Mouse (Mus musculus): Measurements from ENCODE around the gene Sirpa. TPM values are rescaled to one million over a fixed set of nuclear protein-coding genes. Genes with fewer than 3 reads are reported as not detected.
A peak's percentile ranks its signal among the peaks of the same experiment; 100 is the strongest.

Sirpa gene
- total RNA-seq, 2 experiments from 2014 or later = 371 to 377 TPM

DNA sequence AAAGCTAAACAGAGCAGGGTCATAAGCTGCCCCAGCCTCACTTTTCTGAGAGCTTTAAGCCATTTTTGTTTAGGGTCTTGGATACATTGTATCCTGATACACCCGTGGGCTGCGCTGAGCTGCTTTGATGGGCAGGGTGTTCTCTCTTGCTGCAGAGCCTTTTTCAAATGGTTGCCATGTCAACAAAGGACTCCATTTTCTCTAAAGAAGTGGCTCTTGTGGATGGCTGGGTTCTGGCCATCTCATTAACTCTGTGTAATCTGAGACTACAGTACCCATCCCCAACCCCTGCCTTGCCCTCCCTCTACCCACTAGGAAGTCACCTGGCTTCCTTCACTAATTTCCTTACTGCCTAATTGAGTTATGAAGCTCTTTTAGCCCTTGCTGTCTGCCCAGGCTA, 85.0 kb downstream of the Sirpa start:
- DNase-seq (ENCODE audit: low spot score in 2 of 2) = peak in 1 of 2 experiments; percentile 41

DNA sequence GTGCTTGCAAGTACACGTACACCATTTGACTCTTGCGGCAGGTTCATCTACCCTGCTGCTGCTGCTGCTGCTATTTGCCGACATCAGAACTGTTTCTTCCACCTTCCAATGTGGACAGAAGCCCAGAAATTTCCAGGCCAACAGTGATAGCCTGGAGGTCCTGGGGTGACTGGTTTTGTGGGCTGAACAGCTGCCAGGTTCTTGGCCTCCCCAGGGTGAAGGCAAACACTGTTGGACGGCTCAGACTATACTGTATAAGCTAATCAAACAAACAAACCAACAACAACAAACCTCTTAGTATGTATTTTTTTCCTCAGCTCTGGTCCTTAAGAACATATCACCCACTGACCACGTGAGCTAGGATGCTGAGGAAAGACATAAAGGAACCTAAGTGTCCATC, 86.4 kb downstream of the Sirpa start:
- intact Hi-C loops (cut with DNase I) = loop anchor here (5.0 to 10.0 kb wide), 2 partner anchors 123 to 486 kb away; partner anchors contain the start of gene Stk35
- no peak for DNase-seq (ENCODE audit: low spot score in 2 of 2)

More for the DNA sequence above, 85.0 kb downstream of the Sirpa start:
- intact Hi-C loops (cut with DNase I) = loop anchor here (5.0 to 10.0 kb wide), 2 partner anchors 125 to 487 kb away; partner anchors contain the start of gene Stk35

DNA sequence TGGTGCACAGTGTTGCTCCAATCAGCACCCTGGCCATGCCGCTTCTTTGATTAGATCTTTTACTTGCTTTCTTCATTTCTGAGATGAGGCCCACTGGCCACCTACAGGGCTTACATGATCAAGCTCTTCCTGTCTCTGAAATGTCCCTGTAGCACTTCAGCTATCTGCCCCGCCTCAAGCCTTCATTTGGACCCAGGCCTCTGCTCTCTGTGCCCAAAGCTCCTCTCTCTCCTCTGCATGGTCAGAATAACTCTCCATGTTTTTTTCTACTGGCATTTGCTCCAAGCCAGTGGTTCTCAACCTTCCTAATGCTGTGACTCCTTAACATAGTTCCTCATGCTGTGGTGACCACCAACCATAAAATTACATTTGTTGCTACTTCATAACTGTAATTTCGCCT, 87.6 kb downstream of the Sirpa start:
- no peak for DNase-seq (ENCODE audit: low spot score in 2 of 2)
- intact Hi-C loops (cut with DNase I) = no loop called here

Other genes starting within 250 kb of the Sirpa start
- under 1 TPM; 0.26 to 0.36 TPM for gene Il1b, start 221.7 kb upstream of the Sirpa start, total RNA-seq (2021)
- under 1 TPM in 1 of 2 experiments, not detected in 1; 0.34 TPM for gene F830045P16Rik, start 56.2 kb upstream of the Sirpa start, total RNA-seq (2021)
- 10 to 100 TPM; 27.2 to 30.6 TPM for gene Pdyn, start 107.0 kb downstream of the Sirpa start, total RNA-seq (2021)
- 10 to 100 TPM; 25.8 to 26.7 TPM for gene Stk35, start 207.7 kb downstream of the Sirpa start, total RNA-seq (2021)

All from left cerebral cortex, postnatal 14 days (tissue).